Mouse (Mus musculus): ENCODE measurements around the gene Efcc1. TPM values are rescaled to one million over a fixed set of nuclear protein-coding genes. Genes with fewer than 3 reads are reported as not detected.

Gene Efcc1
- total and polyA plus RNA-seq, 2 experiments from 2014 or later: 0.75 TPM; not detected in 1

DNA sequence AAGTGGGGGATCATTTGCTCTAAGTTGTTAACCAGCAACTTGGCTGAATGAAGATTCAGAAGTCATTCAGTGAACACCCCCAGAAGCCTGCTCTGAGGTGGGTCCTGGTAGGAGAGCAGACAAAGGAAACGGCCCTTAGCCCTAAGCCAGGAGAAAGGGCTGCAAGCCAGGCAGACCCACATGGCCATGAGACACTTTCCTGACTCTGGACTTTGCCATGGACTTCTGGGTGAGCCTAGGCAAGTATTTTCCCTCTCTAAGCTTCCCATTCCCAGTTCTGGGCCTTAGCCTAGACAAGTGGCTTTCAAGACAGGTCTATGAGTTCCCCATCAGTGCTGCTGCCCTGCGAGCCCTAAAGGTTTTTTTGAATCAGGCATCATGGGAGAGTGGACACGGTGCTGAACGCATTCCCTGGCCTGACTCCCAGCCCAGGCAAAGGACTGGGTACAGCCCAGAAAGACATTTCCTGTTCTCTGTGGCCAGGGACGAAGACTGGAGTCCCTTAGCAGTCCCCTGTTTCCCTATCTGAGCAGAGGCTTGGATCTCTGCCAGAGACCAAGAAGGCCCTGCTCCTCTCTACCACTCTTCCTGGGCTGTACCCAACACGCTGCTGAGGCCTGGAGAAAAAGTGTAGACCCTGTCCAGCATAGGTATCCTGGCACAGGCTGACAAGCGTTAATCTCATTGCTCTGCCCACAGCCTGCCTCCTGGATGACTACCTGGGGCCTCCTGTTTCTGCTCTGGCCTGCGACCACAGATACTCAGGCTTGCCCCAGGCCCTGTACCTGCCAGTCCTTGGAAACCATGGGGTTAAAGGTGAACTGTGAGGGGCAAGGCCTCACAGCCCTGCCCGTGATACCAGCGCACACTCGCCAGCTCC lies 47.9 kb downstream of the Efcc1 start:
- H3K4me2 ChIP-seq (ENCODE audit: low read depth, low read length): no peak overlapping the region
- H3K9me3 ChIP-seq (replicated peaks; ENCODE audit: control insufficient read depth, low read length): no peaks in the 10 kb centered on the region
- H3K9ac ChIP-seq (replicated peaks; ENCODE audit: low read depth, low read length): no peak overlapping the region
- peak; percentile 33 for DNase-seq (ENCODE audit: low spot score)
- TF ChIP-seq CTCF (IDR thresholded peaks at IDR 0.05; ENCODE audit: low read depth): no peak
- no peak for TF ChIP-seq EP300 (IDR thresholded peaks at IDR 0.05; ENCODE audit: low read depth)
- no peak overlapping the region for H3K27ac ChIP-seq (ENCODE audit: low read depth)
- H3K4me1 ChIP-seq (ENCODE audit: control insufficient read depth, insufficient read depth): no peaks in the 10 kb centered on the region
- peak; percentile 44 for ATAC-seq (ENCODE audit: insufficient read depth, low read depth)
- 38% methylated on average over 11 of the region's 11 CpGs for whole genome bisulfite sequencing
- H3K27me3 ChIP-seq (ENCODE audit: control insufficient read depth, insufficient read depth, low read length): no peaks in the 10 kb centered on the region
- H3K36me3 ChIP-seq (replicated peaks; ENCODE audit: control insufficient read depth, insufficient read depth, low read length): no peaks in the 10 kb centered on the region
- H3K4me3 ChIP-seq (ENCODE audit: low read depth, low read length): no peak overlapping the region

DNA sequence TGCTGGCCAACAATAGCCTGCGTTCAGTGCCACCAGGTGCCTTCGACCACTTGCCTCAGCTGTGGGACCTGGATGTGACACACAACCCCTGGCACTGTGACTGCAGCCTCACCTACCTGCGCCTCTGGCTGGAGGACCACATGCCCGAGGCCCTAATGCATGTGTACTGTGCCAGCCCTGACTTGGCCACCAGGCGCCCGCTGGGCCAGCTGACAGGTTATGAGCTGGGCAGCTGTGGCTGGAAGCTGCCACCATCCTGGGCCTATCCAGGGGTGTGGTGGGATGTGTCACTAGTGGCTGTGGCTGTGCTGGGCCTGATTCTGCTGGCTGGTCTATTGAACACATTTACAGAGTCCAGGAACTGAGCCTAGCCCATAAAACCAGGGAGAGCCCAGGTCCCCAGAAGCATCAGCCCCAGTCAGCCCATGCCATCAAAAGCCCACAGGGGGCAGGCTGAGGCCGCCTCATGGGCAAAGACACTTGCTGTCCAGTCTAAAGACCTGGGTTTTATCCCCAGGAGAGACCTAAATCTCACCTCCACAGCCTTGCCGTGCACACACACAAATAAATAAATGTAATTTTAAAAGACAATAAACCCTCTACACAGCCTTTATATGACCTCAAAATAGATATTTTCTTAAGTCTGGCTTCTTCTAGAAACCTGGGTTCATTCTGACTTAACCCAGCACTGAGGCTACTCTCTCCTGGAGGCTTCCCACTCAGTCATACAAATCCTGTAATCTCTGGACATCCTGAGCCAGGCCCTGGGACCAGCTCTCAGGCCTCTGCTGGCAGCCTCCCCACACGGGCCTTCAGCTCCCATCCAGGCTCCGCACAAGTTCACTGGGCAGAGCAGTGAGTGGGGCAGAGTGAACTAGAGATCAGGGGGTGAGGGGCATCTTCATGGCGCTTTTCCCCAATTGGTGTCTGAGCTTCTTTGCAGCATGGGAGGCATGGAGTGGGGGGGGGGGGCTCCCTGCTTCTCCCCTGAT lies 48.8 kb downstream of the Efcc1 start:
- Histone ChIP-seq H3K36me3 (replicated peaks; ENCODE audit: control insufficient read depth, insufficient read depth, low read length) (no peaks in the 10 kb centered on the region), H3K27me3 (ENCODE audit: control insufficient read depth, insufficient read depth, low read length) (no peaks in the 10 kb centered on the region), H3K4me3 (ENCODE audit: low read depth, low read length) (no peak overlapping the region), H3K9ac (replicated peaks; ENCODE audit: low read depth, low read length) (no peak overlapping the region), H3K9me3 (replicated peaks; ENCODE audit: control insufficient read depth, low read length) (no peaks in the 10 kb centered on the region), H3K4me1 (ENCODE audit: control insufficient read depth, insufficient read depth) (no peaks in the 10 kb centered on the region), H3K27ac (ENCODE audit: low read depth) (no peak overlapping the region), H3K4me2 (ENCODE audit: low read depth, low read length) (no peak overlapping the region)
- ATAC-seq (ENCODE audit: insufficient read depth, low read depth) (no peak), DNase-seq (ENCODE audit: low spot score) (no peak)
- 80% methylated on average over 11 of the region's 11 CpGs for WGBS
- TF ChIP-seq CTCF (IDR thresholded peaks at IDR 0.05; ENCODE audit: low read depth) (peak; percentile 17; the same call in 1 of the 2 replicates), EP300 (IDR thresholded peaks at IDR 0.05; ENCODE audit: low read depth) (no peak)

DNA sequence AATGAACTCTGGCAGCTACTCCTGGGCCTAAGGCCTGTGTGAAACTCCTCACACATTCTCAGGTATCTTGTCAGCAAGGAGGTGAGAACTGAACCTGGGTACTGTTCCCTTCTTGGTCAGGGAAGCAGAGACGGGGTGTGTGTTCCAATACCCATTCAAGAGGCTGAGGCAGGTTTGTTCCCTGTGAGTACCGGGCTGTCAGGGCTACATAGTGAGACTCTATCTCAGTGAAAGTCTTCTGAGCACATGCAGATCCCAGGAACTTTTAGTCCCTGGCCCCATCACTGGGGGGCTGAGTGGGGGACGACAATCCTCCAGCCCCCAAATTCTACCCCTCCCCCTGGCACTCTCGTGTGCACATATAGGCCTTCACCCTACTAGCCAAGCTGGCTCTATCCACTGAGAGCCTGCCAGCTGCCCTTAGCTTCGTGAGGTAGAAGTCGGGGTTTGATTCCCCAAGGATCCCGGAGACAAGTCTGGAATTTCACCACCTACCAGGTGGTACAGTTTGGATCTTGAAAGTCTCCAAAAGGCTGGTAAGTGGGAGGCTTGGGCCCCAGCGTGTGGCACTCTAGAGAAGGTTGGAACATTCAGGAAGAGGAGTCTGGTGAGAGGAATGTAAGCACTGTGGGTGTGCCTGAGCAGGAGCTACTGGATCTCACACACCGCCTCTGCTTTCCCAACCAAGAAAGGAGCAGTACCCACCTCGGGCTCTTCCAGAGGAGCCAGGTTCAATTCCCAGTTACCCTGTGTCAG lies 50.1 kb downstream of the Efcc1 start:
- Histone ChIP-seq H3K9ac (replicated peaks; ENCODE audit: low read depth, low read length) (no peak overlapping the region), H3K27ac (ENCODE audit: low read depth) (no peak overlapping the region), H3K27me3 (ENCODE audit: control insufficient read depth, insufficient read depth, low read length) (no peaks in the 10 kb centered on the region), H3K4me1 (ENCODE audit: control insufficient read depth, insufficient read depth) (no peaks in the 10 kb centered on the region), H3K9me3 (replicated peaks; ENCODE audit: control insufficient read depth, low read length) (no peaks in the 10 kb centered on the region), H3K4me2 (ENCODE audit: low read depth, low read length) (no peak overlapping the region), H3K36me3 (replicated peaks; ENCODE audit: control insufficient read depth, insufficient read depth, low read length) (no peaks in the 10 kb centered on the region), H3K4me3 (ENCODE audit: low read depth, low read length) (no peak overlapping the region)
- no peak for TF ChIP-seq CTCF (IDR thresholded peaks at IDR 0.05; ENCODE audit: low read depth)
- TF ChIP-seq EP300 (IDR thresholded peaks at IDR 0.05; ENCODE audit: low read depth): no peak
- ATAC-seq (ENCODE audit: insufficient read depth, low read depth) (no peak), DNase-seq (ENCODE audit: low spot score) (no peak)
- 73% methylated on average over 10 of the region's 10 CpGs for WGBS

DNA sequence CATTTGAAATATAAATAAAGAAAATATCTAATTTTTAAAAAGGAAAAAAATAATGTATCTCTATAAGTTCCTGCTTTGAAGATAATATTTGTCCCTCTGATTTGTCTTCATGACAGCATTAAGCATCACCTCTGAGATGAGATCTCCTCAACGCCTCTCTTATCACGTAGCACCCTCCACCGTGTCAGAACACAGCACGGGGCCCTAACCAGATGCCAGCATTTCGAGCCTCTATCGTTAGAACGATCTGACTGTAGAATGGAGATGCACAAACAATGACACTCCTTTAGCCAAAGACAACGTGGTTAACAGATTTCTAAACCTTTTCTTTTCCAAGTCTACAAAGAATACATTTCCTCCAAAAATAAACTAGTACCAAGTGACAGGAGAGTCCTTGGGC lies 53.4 kb downstream of the Efcc1 start:
- 46% methylated on average over 8 of the region's 8 CpGs for WGBS
- Histone ChIP-seq H3K27me3 (ENCODE audit: control insufficient read depth, insufficient read depth, low read length) (no peaks in the 10 kb centered on the region), H3K4me3 (ENCODE audit: low read depth, low read length) (no peak overlapping the region), H3K4me2 (ENCODE audit: low read depth, low read length) (no peak overlapping the region), H3K9ac (replicated peaks; ENCODE audit: low read depth, low read length) (no peak overlapping the region), H3K4me1 (ENCODE audit: control insufficient read depth, insufficient read depth) (peaks cover 7% of the 10 kb centered on the region), H3K9me3 (replicated peaks; ENCODE audit: control insufficient read depth, low read length) (no peaks in the 10 kb centered on the region), H3K27ac (ENCODE audit: low read depth) (no peak overlapping the region), H3K36me3 (replicated peaks; ENCODE audit: control insufficient read depth, insufficient read depth, low read length) (no peaks in the 10 kb centered on the region)
- TF ChIP-seq CTCF (IDR thresholded peaks at IDR 0.05; ENCODE audit: low read depth) (no peak), EP300 (IDR thresholded peaks at IDR 0.05; ENCODE audit: low read depth) (no peak)
- ATAC-seq (ENCODE audit: insufficient read depth, low read depth): no peak
- DNase-seq (ENCODE audit: low spot score): no peak

DNA sequence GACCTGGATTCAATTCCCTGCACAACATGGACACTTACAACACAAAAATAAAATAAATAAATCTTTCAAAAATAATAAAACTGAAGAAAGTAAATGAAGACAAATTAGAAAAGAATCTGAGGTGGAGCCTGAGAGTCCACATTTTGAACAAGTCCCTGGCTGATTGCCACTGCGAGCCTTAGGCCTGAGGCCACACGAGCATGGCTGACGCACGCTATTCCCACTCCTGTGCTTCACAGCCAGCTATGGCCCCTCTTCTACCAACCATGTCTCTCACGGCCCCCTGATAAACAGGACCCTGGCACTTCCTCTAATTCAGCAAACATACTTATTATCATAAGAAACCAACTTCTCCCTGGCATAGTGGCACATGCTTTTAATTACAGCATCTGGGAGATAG lies 56.0 kb downstream of the Efcc1 start:
- Histone ChIP-seq H3K4me2 (ENCODE audit: low read depth, low read length) (no peak overlapping the region), H3K9ac (replicated peaks; ENCODE audit: low read depth, low read length) (no peak overlapping the region), H3K36me3 (replicated peaks; ENCODE audit: control insufficient read depth, insufficient read depth, low read length) (0 out of 2 replicates have a peak, but pooled peaks cover under 1% of the 10 kb centered on the region), H3K4me1 (ENCODE audit: control insufficient read depth, insufficient read depth) (peaks cover 8% of the 10 kb centered on the region), H3K27me3 (ENCODE audit: control insufficient read depth, insufficient read depth, low read length) (no peaks in the 10 kb centered on the region), H3K27ac (ENCODE audit: low read depth) (no peak overlapping the region), H3K9me3 (replicated peaks; ENCODE audit: control insufficient read depth, low read length) (no peaks in the 10 kb centered on the region), H3K4me3 (ENCODE audit: low read depth, low read length) (no peak overlapping the region)
- 82% methylated on average over 5 of the region's 5 CpGs for WGBS
- TF ChIP-seq CTCF (IDR thresholded peaks at IDR 0.05; ENCODE audit: low read depth) (no peak), EP300 (IDR thresholded peaks at IDR 0.05; ENCODE audit: low read depth) (no peak)
- DNase-seq (ENCODE audit: low spot score) (no peak), ATAC-seq (ENCODE audit: insufficient read depth, low read depth) (no peak)
